Mouse (Mus musculus): ENCODE data around the gene Nuak1.

Nuak1 gene

GRCm38 (mm10) chr10:84329336-84329735 lies 111.1 kb downstream of the Nuak1 start:
- no peak for DNase-seq

GRCm38 (mm10) chr10:84324018-84324417 lies 116.4 kb downstream of the Nuak1 start:
- DNase-seq, result no peak
